Mouse (Mus musculus) erythroblast, embryonic 14.5 days (primary cell): ENCODE results near the gene Arrdc2.

ENCODE experiments used
- GATA1 ChIP-seq: IDR thresholded peaks from 2 replicates; pipeline ENCODE4 v1.6.1; 2012; ENCODE audit warnings: low read length, inconsistent platforms, mixed read lengths
- TAL1 ChIP-seq: IDR thresholded peaks from 3 replicates; pipeline ENCODE4 v1.6.1; 2012; ENCODE audit warnings: low read length, inconsistent platforms, mixed read lengths

- no peak for TF ChIP-seq GATA1
- TF ChIP-seq TAL1: no peak
These were observed 15.7 kb downstream of the Arrdc2 start for GRCm38 (mm10) chr8:70823802-70824201.
